Mouse (Mus musculus) kidney, postnatal 36 days (tissue): Measurements from ENCODE around the gene Rhbdd1.

Source experiments
- DNase-seq, 2 experiments: peaks; one replicate each; pipeline ENCODE4 v3.0.0; 2021 to 2022; ENCODE audit warnings: mixed read lengths in 2 of 2

The Rhbdd1 gene

DNA sequence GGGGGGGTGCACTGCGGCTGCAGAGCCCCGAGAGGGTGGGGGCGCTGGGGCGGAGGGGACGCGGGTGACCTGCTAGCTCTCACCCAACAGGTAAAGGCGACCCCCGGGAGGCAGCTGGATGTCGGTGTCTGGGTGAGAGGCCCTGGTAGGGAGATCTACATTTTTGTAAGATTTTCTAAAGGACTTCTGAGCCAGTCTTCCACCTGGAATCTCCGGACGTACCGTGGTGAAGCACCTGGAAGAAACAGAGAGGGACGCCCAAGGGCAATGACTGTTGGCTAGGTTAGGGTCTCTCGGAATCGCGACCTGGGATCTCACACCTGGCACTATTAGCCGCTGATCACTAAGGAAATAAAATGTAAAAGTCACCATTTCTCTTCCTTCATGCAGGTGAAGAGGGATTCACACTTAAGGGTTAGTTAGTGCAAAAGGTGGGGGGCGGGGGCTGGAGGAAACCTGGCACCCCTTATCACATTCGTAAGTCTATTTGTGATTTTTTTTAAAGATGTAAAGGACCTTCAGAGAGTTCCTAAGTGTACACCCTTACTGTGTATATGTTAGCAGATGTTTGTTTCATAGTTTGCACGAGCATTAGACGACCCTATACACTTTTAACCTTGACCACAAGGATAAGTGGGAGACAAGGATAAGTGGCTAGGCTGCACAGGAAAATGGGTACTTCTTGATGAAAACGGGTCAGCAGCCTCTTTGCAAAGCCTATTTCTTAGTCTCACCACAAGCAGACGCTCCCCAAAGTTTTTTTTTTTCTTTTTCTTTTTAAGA is 24.1 kb upstream of the Rhbdd1 start:
- no peak for DNase-seq

DNA sequence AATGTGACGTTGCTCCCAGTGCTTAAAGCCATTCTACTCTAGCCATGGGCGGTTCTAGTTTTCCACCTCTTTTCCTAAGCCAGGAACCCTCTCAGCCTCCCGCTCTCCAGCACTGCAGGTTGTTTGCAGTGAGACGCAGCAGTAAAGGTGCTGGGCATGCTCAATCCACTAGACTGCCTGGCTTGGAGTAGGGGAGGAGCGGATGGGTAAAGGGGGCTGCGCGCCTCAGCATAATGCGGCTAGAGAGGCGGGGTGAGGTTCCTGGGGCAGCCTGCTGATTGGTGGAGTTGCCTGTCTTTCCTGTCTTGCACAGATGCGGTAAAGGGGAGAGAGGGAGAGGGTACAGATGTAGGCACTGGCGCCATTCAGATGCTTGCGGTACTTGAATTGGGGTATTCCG is 23.5 kb upstream of the Rhbdd1 start:
- peak; percentile 62 to 64 for DNase-seq

DNA sequence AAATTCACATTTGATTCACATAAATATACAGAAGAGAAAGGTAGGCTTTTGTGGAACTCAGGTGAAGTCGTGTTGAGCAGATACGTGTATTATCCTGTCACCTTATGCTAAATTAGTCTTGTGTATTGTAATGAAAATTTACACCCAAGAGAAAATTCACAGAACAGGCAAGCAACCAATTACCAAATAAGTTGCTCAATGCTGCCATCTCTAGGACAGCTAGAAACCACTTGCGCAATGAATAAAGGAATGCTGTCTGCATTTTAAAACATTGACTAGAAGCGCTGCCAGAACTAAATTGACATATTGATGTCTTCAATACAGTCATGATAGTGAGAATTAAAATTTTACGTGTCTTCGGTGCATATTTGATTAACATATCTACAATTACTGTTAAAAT is 22.1 kb upstream of the Rhbdd1 start:
- DNase-seq, result peak in 1 of 2 experiments; percentile 53

DNA sequence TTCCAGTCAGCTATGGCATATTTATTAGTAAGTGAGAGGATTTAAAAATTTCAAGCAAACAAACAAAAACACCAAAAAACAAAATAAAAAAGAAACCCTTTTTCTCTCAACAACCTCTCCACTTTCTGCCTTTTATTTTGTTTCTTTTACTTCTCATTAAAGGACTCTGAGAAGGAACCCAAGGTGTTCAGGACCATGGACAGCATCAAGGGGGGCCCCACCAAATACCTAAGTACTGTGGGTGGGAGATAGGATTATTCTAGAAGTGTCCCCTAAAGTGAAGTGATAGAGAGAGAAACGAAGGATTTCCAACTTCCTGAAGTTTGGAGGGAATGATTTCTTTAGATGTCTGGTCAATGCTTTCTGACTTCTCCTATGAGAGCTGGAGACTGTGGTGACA is 17.7 kb upstream of the Rhbdd1 start:
- no peak for DNase-seq

DNA sequence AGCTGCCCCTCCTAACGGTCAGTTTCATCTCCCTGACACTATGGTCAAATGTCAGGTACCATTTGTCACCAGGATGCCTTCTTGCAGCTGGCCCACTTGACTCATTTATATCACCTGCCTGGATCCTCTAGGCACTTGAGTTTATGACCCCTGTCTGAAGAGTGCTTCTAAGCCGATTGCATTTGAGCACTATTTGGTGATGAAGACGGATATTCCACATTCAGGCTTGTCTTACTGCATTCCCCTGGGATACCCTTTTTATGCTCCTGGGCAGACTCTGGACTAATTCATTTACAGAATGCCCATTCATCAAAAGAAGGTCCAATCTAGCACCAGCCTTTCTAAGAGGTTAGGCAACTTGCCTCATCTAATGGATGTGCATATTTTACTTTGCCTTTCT is 11.8 kb upstream of the Rhbdd1 start:
- DNase-seq, result no peak

DNA sequence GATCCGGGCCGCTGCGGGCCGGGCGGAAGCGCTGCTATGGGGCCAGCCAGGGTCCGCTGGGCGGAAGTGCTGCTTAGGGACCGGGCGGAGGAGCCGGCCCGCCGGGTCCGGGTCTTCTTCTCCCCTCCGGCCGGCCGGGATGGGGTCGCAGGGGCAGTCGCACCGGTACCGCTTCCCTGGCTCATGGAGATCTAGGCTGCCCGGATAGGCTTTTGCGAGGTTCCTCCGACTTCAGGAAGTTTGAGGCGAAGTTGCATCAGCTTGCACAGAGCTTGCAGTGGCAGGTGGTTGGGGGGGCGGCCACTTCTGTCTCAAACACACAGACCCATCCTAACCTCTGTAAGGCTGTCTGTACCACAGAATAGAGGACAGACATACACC is 484 bp downstream of the Rhbdd1 start:
- peak; percentile 17 to 57 for DNase-seq

DNA sequence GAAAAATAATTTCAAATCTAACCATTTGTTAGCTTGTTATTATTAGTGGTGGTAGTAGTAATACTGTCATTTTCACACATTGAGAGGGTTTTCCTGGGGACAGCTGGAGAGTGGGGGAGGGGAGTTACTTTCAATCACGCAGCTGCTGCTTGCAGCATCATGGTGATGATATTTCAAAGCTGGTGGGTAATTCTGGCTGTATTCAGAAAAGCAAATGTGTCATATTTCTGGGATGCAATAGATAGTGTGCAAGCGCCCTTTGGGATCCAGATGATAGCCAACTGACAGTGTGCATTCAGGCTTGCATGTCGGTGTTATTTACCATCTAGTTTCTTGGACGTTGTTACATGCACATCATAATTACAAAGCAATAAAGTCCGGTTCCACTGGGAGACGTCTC is 4.2 kb downstream of the Rhbdd1 start:
- DNase-seq, result no peak

DNA sequence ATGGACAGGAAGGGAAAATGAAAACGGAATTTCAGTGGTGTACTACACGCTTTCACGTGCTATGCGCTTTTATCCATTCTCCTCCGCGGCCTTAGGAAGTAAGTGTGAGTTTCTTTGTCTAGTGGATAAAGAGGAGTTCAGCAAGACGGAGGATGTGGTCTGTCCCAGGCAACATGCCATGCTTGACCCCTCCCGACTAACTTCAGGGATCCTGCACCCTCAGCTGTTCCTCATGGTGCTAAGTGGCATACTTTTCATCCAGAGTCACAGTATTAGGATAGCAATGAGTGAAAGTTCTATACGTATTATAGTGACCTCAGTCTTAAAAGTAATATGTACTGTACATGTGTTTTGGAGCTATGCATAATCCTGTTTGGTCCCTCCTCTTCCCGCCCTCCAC is 4.6 kb downstream of the Rhbdd1 start:
- no peak for DNase-seq

DNA sequence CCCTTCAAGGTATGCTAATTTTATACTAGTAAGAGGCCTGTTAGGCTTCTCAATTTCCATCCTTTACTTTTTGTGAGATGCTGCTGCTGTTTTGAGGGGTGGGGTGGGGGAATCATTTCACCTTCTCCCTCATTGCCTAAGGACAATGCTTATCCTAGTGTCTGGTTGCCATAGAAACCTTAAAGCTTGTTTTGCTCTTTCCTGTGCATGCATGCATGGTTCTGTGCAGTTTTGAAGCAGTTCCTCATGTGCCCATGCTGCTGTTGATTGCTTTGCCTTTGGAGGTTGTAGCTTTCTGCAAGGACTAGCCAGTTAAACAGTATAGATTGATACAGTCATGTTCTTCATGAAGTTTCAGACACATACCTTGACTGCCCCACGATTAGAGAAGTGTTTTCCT is 5.2 kb downstream of the Rhbdd1 start:
- DNase-seq, result no peak

DNA sequence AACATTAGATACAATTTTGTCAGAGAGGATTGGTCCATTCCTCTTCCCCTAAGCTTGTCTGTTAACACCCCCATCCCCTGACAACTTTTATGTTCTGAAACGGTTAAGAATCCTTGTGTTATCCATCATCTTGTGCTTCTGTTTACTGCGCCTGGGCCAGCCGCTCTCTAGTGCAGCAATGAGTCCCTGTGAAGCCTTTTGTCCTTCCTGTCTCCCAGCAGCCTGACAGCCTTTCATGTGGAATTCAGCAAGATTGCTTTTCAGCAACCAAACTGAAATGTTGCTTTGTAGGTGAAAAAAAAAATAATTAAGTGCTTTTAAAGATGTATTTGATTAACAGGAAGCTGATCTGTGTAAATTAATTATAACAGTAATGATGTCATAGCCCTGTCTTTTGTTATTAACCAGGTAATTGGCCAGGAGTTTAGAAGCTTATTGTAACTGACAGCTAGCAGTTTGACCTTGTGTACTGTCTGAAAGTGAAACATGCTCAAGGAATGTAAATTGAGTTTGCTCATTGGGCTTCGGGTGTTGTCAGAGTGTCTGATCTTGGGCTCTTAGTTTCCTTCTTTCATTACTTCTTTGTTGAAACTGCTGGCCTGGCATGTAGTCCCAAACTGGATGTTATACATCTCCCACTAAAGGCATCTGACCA is 8.0 kb downstream of the Rhbdd1 start:
- DNase-seq, result no peak

DNA sequence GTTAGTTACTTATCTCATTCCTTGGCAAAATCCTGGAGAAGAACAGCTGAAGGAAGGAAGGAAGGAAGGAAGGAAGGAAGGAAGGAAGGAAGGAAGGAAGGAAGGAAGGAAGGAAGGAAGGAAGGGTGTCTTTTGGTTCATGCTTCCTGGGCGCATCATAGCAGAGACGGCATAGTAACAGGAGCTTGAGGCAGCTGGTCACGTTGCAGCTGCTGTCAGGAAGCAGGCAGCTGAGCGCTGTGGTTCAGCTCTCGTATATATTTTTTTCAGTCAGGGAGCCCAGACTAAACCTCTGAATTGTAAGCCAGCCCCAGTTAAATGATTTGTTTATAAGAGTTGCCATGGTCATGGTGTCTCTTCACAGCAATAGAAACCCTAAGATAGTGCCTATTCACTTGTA is 9.9 kb downstream of the Rhbdd1 start:
- DNase-seq, result no peak

DNA sequence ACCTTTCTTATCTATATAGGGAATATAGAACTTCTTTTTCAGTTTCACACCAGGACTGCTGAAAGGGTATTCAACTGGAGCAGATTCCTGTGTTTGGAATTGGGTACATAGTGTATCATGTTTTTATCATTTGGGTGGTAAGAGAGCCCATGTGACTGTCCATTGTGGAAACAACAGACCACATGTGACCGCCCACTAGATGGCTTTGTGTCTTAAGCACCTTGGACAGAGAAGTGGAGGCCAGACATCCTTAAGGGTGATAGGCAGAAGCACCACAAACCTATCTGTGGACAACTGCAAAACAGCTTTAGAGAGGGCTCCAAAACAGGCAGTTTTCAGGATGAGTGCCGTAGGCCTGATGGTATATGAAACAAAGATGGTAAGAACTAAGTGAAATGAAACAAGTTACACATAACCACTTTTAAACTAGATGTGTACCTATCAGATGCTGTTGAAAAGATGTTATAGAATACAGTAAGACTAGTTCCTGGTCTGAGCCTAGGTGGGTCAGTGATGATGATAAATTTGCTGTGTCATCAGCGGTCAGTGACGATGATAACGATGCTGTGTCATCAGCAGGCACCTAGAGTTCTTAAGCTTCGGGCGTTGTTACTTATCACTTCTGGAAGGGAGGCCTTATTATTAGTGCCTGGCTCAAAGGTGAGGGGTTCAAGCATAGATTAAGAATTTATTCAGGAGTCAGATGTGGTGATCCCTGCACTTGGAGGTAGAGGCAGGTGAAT is 12.0 kb downstream of the Rhbdd1 start:
- no peak for DNase-seq

DNA sequence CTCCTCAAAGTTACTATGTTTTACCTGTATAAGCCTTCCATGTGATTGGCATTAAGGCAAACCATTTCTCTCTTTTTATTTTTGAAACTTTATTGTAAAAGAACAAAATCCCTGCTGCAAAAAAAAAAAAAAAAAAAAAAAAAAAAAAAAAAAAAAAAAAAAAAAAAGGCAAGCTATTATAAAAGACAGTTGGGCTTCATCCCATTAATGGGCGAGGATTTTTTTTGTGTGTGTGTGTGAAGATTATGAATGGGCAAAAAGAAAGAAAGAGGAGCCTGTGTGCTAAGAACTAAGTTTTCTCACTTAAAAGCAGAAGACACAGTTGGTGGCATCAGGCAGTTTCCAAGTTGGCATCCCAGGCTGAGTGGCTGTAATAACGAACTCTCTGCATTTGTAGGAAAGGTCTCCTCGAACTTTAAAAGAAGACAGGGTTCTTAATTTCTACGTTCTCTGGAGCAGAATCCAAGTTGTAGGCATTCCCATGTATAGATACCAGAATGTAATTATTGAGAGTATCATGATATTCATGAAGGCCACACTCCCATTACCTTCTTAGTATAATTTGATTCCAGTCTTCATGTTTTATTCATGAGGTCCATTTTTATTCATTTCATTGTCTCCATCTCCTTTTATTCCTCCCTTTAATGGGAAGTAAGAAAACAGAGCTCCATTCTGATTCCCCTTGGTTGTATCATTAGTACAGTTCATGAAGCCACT is 13.1 kb downstream of the Rhbdd1 start:
- DNase-seq, result no peak

DNA sequence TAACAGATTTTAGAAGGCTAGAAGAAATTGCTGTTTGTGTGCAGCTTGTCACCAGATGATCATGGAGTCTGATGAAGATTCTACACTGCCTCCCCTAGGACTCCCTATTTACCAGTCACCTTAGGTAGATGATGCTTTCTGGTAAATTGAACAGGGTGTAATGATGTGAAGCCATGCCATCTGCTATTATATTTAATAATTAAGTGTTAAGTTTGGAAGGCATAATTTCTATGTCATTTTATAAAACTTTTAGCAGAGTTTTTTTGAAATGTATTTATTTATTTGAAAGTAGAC is 13.6 kb downstream of the Rhbdd1 start:
- DNase-seq, result no peak

DNA sequence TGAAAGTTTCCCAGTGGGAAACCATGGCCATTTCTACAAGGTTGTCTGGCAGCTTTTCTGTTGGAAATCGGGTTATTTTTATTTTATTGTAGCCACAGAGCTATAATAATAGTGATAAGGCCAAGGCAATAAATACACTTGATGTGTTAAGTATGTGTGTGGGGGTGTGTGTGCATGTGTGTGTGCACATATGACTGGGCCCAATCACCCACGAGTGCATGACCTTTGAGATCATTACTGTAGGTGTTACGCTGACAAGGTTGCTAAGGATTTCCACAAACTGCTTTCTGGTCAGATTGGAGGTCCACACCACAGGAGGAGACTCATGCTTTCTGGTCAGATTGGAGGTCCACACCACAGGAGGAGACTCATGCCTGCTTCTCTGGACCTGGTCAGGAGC is 18.3 kb downstream of the Rhbdd1 start:
- DNase-seq, result no peak

DNA sequence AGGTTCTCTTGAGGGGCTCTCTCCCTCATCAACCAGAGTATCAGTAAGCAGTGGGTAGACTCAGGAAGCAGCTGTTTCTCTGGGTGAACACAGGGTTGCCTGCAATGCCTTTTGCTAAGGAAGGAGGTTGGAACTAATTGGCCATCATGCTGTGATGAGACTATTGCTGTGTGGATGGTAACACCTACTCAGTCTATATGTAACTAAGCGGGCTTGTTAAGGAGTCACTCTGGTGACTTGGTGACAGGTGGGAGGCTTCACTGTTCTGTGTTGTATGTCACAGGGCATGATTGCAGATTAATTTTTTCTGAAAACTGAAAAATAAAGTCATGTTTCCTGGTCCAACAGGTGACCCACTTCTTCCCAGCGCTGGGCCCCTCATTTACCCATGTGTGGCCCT is 36.8 kb downstream of the Rhbdd1 start:
- no peak for DNase-seq

DNA sequence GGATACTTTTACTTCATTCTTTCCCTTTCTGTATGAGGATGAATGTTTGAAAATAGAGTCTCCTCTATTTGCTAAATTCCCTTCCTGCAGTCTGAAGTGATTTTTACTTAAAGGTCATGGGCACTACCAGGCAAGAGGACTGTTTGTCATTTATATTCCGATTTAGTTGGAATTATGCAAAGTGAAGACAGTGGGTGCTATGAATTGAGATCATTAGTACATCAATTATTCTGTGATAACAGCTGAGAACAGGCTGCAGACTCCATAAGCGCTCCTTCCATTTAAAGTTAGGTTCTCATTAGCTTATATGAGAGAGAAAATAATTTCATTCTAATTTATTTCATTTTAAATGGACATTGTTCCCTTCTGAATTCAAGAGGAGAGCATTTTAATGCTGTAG is 37.5 kb downstream of the Rhbdd1 start:
- DNase-seq, result no peak

DNA sequence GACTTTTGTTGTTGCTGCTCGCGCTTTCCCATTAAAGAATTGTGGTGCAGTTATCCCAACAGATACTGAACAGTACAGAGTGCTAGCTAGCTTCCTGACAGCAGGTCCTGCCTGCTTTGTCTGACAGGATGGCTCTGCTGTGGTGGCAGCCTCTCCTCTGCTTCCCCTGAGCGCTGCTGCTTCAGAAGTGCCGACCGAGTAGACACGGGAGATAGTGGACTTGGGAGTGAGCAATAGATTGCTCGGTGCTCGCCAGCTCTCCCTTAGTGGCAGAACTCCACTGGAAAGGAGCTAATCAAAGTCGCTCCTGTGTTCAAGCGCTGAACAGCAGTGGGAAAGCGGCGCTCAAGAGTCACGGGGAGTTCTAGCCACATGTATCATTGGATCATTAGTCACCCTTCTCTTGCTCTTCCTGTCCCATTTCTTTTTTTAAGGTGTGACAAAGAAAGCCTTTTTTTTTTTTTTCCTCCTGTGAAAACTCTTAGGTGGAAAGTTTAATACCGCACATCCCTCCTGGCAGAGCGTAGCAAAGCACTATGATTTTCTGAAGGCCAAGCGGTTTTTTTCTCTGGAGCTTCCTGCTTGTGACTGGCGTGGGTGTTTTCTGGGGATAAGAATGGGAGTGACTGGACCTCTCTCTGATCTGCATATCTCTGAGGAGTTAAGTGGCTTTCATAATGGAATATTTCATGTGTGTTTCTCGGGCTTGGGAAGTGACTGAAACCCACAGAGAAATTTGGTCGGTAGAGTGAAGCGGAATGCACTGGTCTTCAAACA is 42.8 kb downstream of the Rhbdd1 start:
- peak; percentile 16 to 42 for DNase-seq

DNA sequence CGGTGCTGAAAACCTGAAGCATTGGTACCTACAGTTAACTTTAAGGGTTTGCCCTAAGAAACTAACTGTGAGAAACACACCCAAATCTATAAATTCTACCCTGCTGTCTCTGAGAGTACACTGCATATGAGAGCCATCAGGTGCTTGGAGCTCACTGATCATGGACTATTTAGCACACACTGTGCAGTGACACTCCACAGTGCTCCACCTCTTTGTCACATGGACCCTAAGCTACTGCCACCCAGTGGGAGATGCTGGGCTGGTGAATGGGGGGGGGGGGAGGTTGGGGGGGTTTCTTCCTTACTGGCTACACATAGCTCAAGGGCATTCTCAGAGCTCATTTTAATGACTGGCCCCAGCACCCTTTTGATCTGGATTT is 43.4 kb downstream of the Rhbdd1 start:
- no peak for DNase-seq

DNA sequence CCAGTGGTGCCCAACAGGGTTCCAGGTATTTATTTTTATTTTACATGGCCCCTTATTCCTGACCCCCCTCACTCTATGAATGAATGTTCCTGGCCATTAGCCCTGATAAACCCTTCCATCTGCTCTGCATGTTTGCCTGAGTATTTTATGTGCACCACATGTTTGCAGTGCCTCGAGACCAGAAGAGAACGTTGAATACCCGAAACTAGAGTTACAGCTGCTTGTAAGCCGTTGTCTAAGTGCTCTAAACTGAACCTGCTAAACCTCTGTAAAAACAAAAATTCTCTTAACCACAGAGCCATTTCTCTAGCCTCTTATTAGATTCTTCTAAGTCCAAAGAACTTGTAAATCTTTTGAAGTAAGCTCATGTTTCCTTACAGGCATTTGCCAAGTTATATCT is 45.0 kb downstream of the Rhbdd1 start:
- DNase-seq, result no peak

DNA sequence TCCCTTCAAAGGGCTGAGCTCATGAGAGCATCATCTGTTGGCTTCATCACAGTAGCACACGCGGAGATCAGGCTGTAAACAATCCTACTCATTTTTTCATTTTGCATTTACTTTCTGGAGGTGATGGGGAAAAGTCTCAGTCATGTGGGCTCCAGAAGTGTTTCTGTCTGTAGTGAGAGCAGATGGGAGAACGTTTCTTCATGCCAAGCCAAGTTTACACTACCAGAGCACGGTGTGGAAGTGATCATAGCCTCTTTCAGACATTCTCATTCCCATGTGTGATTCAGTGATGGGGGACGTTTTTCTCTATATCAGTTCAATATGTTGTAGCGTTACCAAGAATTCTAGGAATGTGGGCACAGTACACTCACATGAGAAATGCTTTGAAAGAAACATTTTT is 45.9 kb downstream of the Rhbdd1 start:
- no peak for DNase-seq

DNA sequence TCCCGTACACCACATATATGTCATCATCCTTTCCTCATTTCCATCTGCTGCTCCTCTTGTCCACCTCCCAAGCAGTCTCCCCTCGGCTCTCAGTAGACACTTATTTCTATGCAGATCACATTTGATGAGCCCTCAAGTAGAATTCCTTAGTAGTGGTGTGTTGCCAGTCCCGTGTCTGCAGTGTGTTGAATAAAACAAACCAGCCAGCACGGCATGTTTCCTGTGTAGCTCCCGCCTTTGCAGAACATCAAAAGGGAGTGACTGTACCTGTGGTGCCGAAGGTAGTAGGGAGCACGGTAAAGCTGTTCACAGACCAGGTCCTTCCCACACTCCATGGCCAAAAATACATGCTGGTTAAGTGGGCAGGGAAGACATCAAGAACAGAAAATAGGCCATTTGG is 47.8 kb downstream of the Rhbdd1 start:
- no peak for DNase-seq

DNA sequence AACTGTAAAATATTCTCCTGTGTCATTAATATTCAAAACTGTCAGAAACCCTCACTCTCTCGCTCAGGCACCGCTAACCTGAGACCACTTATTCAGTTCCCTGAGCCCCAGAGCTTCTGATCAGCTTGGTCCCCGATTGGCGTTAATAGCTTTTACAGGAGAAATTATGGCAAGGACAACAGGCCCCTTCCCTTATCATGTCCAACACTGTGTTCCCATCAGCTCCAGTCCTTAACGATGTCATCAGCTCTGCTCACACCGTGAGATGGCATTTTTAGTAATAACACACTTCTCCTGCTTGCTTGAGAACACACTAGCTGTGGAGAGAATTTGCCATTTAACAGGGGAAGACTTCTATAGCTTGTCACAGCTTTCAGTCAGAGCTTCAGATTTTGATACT is 48.2 kb downstream of the Rhbdd1 start:
- no peak for DNase-seq
